Mouse (Mus musculus) G1E-ER4 (cell line): Measurements from ENCODE around the gene Ankrd6. TPM values are rescaled to one million over a fixed set of nuclear protein-coding genes. Genes with fewer than 3 reads are reported as not detected.

Source experiments
- GATA1 ChIP-seq: IDR thresholded peaks from one replicate; pipeline ENCODE4 v1.8.0; 2012; ENCODE audit warnings: low read length, inconsistent platforms
- polyA plus RNA-seq: library from polyadenylated mRNA; stranded (reverse); fragments of >175 nt; gene quantifications from 2 replicates; pipeline ENCODE4 v1.2.3, GENCODE M21; 2012

Ankrd6 gene
- polyA plus RNA-seq, 1 experiment = 1.2 TPM

DNA sequence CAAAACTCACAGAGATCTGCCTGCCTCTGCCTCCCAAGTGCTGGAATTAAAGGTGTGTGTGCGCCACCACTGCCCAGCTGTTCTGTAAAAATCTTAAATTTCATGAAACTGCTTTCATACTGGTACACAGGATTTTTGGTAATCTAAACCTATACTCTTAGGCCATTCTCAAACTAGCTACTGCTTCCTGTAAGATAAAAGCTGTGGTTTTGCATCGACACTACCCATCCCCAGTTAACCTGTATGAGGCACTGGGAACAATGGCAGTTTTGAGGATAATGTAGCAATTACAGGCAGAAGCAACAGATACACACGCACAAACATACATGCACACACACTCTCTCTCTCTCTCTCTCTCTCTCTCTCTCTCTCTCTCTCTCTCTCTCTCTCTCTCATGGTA lies 64.2 kb downstream of the Ankrd6 start:
- TF ChIP-seq GATA1 = no peak

DNA sequence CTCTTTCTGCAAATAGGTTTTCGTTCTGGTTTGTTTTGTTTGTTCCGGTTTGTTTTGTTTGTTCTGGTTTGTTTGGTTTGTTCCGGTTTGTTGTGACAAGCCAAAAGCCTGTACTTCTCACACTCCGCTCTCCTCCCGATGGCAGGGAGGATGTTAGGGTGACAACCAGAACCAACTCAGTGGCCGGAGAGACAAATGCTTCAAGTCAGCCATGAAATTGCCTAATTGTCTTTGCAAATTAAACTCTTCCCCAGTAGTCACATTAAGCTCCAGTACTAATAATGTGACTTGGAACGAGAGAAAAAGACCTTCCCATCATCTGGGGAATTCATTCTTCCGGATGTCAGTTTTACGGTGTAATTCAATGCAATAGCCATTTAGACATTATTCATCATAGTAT lies 66.0 kb downstream of the Ankrd6 start:
- no peak for TF ChIP-seq GATA1

DNA sequence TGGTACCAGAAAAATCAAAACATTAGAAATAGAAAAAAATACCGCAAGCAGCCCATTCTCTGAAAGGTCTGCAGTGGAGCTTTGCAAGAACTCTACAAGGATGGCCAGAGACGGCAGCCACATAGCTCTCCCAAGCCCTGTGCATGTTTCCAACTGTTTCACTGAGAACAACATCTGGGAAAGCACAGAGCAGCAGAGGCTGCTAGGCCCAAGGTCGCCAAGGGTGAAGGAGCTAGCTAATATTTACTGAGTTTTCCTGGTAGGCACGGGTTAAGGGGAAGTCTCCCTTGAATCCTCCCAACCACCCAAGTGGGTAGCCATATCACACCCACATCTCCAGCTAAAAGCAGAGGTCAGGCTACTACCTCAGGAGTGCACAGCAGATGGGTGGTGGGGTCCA lies 69.6 kb downstream of the Ankrd6 start:
- no peak for TF ChIP-seq GATA1

DNA sequence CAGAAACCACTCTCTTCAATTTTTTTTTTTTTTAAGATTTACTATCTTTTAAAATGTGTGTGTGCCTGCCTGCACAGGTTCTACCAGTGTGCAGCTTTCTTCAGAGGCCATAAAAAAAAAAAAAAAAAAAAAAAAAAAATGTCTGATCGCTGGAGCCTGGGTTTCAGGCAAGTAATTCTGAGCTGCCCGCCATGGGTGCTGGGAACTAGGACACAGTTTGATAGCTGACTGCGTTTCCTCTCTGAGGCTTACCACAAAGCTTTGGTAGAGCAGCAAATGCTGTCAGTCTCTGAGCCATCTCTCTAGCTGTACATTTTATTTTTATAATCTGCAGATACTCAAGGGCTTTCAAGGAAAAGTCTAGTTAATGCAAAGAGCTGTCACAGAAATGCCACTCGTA lies 76.0 kb downstream of the Ankrd6 start:
- no peak for TF ChIP-seq GATA1

DNA sequence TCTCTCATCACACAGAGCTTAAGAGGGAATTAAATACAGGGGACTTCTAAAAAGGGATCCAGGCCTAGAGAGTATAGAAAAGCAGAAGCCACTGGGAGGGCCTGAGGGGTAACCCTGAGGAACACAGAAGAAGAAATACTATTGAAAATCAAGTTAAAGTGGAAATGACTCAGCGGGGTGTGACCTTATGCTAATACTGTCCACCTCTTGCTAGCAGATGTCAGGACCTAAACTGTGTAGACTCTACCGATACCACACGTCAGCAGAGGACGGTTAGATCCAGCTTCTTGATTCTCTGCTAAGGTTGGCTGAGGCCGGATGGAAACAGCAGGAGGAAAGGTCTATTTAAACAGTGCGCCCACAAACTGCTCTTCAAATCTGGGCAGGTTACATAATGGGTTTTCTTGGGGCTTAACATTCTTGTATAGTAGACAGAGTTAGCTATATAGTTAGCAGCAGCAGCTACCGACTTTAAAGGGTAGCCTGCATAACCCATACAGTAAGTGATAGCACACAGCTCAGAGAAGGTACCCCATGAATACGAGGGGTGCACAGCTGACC lies 78.4 kb downstream of the Ankrd6 start:
- no peak for TF ChIP-seq GATA1

DNA sequence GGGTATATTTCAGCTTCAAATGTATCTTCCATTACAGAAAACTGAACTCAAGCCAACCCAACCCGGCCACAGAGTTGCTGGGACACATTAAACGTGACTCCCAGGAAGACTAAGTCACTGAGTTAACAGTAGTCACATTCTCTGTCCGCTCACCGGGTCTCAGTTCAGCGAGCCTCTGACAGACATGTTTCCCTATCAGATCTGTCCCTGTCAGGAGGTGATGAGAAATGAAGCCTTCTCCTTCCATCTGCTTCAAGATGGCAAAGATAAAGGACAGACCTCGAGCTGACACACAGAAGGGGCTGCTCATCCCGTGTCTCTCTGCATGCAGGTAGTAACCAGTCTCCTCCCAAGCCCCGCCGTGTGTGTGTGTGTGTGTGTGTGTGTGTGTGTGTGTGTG lies 81.3 kb downstream of the Ankrd6 start:
- TF ChIP-seq GATA1 = peak; percentile 25

DNA sequence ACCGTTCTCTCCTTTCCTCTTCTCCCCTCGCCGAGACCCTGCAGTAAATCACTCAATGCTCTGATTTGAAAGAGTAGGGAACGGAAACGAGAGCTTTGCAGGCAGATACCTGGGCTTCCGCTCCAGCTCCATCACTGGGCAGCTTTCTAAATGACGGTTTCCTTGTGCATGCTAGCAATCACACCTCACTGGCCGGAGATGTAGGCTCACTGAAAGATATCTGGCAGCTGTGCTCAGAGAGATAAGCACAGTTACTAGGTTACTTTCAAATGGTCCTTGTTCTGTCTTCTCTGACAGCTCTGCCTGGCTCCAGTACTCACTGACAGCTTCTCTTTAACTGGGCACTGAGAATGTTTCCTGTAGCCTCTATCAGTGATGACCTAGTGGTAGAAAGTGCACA lies 81.8 kb downstream of the Ankrd6 start:
- TF ChIP-seq GATA1 = peak; percentile 31

DNA sequence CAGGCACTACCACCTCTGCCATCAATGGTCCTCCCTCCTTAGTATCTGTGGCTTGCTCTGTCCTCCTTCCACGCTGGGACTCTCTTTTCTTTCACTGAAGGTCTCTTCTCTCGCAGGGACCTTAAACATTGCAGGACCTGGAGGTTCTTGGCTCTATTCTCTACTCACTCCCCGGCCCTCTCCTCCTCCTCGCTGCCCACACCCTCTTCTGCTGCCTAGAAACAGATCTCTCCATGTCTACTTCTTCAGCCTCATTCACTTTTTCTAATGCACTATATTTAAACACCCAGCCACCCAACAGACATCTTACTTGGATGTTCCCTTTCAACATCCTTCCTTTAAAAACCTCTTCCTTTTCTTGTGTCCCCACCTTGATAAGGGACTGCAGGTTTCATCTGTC lies 82.2 kb downstream of the Ankrd6 start:
- TF ChIP-seq GATA1 = no peak

DNA sequence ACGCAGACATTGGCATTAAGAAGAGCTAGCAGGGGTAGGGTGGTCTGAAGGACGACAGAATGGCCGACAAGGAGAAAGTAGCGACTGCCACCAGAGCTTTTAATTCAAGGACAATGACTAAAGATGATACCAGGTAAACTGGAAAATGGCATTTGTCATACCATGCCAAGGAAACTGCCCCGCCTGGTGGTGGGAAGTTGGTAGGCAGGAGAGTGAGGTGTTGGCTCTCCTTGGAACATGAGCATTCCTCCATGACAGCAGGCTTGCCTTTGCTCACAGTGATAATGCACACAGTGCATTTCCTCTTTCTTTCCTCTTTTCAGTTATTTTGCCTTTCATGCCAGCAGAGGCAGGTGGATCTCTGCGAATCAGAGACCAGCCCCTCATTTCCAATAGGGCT lies 83.2 kb downstream of the Ankrd6 start:
- no peak for TF ChIP-seq GATA1

DNA sequence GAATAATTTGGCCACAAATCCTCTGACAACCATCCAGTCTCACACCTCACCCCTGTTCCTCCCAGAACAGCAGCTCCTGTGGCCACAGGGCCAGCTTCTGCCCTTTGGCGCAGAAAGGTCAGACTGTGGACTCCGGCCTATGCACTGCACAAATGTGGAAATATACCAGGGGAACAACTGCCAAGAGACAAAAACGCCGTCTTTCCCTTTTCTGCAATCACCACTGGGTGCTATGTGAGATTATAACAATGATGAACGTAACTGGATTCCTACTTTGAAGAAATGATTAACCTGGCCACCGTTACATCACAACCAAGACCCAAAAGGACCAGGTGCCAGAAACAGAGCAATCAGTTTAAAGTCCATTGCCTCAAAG lies 85.8 kb downstream of the Ankrd6 start:
- no peak for TF ChIP-seq GATA1

DNA sequence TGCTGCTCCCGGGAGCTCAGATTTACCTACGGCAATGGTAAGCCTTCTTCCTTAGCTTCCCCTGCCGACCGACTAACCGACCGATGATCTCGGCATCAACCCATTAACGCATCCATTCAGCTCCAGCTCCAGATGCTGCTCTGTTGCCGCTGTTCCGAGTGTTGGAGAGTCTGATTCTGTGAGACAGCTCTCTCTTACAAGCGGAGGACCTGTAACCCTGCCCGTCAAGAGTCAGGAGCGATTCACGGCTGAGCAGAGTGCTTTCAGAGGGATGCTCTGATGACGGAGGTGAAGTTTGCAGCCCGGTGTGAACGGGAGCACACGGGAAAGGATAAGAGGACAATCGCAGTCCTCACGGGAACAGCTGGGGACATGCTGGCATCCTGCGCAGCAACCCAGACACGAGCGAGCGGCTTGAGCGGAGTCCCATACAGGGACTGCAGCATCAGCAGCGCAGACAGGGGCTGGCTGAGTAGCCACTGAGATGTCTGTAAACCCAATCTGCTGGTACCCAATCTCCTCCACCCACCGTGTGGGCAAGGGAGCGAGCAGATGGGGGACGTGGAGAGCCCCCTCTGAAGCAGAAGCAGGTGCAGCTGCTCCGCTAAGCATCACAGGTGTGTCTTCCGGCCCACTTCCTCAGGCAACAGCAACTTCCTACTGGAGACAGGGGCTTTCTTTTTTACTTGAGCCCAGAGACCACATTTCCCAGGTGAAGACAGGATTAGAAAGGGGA lies 86.3 kb downstream of the Ankrd6 start:
- TF ChIP-seq GATA1 = no peak

DNA sequence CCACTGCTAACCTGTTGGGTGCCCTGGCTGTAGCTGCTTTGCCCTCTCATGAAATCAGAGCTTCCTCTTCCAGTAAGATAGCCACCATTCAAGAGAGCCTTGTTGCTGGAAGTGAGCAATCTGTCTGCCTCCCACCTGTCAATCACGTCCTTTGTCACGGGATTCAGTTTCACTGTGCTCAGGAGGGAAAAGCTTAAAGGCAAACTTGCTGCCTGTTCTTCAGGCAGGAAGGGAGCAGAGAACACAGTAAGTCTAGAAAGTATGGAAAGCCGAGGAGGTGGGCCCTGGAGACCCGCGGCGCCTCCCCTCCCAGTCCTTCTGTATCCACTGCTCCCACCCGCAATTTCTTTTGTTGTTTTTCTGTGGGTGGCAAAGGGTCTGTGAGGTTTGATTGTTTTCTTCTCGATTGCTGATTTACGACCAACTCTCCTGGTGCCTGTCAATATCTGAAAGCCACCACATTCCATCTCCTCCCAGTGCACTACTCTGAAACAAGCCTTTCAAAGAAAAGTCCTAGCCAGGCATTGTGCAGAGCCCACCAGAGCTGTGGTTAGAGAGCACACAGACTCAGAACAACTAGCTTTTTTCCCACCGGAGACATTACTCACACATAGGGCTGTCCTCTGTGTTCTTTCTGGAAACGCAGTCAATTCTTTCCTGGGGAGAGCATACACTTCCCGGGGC lies 87.1 kb downstream of the Ankrd6 start:
- no peak for TF ChIP-seq GATA1

DNA sequence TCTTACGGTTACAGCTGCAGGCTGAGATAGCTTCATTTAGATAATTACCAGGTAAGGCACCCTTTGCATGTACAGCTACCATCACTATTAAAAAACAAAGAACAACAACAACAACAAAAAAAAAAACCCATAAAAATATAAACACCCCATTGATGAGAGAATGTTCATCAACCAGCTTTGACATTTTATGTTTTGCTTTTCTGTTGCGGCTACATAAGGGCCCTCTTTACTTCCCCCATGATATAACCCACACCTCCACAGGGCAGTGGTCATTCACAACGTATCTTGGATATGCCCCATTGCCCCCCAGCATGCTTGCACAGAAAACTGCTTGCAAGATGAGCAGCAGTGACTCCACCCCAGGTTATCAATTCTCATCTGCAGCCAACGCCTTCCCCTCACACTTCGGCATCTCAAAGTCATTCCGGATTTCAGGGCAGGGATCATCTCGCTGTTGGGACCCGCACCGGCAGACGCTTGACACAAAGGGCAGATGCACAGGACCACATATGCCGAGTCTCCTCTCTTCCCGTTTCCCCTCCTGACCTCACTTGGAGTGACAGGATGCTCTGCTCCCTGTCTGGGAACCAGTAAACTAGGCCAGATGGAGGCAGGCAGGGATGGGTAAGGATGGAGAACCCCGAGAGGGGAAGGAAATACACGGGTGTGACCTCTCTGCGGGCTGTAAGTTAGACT lies 87.7 kb downstream of the Ankrd6 start:
- no peak for TF ChIP-seq GATA1

DNA sequence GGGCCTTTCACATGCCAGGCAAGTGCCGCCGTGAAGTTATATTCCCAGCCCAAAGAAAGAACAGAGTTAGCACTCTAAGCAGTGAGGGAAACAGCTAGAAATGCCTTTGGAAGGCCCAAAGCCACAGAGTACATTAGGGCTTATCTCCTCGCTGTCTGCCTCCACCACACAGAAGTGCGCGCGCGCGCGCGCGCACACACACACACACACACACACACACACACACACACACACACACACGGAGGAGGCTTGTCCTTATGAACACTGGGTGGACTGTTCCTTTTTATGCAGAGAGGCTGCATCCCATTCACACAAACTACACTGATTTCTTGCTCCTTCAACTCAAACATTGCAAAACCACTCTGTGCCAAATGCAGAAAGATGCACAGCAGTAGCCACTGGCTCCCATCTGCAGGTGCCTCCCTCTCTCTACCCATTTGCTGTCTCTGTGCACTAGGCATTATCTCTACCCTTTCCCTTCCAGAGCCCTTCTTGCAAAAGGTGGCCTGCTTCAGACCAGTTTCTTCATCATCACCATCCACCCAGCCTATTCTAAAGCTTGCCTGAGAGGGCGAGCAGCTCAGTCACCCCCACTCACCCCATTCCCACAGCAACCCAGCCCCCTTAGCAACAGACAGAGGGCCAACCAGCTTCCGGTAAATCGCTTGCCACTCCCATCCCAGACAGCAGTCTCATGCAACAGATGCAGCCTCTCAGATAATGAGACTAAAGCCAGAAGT lies 88.5 kb downstream of the Ankrd6 start:
- TF ChIP-seq GATA1 = peak; percentile 73

DNA sequence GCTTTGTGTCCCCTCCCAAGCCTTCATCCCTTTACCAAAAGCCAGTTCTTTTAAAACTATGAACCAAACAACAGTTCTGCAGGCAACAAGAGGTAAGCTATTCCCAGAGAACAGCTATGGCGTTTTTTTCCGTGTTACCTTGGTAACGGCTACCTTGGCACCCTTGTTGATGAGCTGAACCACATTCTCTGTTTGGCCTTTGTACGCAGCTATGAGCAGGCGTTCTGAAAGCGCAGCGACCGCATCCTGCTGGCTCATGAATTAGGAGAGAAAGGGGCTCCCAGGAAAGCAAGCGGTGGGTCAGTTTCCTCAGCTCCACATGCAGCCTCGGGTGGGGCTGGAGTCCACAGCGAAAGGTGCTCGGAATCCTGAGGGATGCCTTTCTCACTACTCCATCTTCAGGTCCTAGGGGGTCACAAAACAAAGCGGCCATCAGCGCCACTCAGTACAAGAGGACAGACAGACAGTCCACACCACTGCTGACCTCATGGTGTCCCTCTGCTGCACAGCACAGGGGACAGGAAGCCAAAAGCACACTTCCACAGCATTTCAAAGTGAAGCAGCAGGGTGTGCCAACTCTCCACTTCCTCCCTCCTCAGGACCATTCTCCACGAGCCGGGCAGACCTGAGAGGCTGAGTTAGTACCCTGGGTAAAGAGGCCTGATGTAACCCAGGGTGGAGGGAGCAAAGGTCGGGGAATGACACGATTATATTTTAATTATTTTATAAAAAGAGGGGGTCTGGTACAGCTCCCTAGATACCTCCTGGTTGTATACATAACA lies 90.3 kb downstream of the Ankrd6 start:
- no peak for TF ChIP-seq GATA1
